In genomic region chr10:73947799-73948198, GRCm38 (mm10) we compare ENCODE assay signal across 18 mouse cellular contexts.
"Had no signal": no experiment of that assay in that cellular context is flagged by ENCODE, and none has a peak within 500 bp of the region (broad histone marks: within the 10 kb centered on the region; RNA-seq: fewer than 3 reads in every experiment).

No protein-coding gene starts in this region.

- H3K4me1 ChIP-seq: midbrain, embryonic 10.5 days; neural tube, embryonic 13.5 days; neural tube, embryonic 15.5 days had no signal

- H3K27ac ChIP-seq: liver, embryonic 14.5 days; midbrain, embryonic 10.5 days; neural tube, embryonic 13.5 days; neural tube, embryonic 15.5 days had no signal

- H3K4me2 ChIP-seq: liver, embryonic 11.5 days; neural tube, embryonic 13.5 days; neural tube, embryonic 15.5 days had no signal

- H3K4me3 ChIP-seq: midbrain, embryonic 10.5 days; myocyte; neural tube, embryonic 13.5 days; neural tube, embryonic 15.5 days had no signal

- H3K9me3 ChIP-seq: midbrain, embryonic 10.5 days; neural tube, embryonic 13.5 days; neural tube, embryonic 15.5 days had no signal

- ATAC-seq: lung, postnatal 0 days; midbrain, embryonic 16.5 days had no signal

- H3K27me3 ChIP-seq: neural tube, embryonic 13.5 days; neural tube, embryonic 15.5 days had no signal

- H3K36me3 ChIP-seq: midbrain, embryonic 10.5 days; neural tube, embryonic 13.5 days; neural tube, embryonic 15.5 days had no signal

- H3K9ac ChIP-seq: liver, embryonic 14.5 days; neural tube, embryonic 13.5 days; neural tube, embryonic 15.5 days had no signal

- DNase-seq: lung, adult 18-20 months; lung, postnatal 14 days; midbrain, embryonic 14.5 days; right cerebral cortex, adult 18-20 months; right cerebral cortex, postnatal 25 days; right cerebral cortex, postnatal 4 days; spleen, adult 18-20 months; thymus, adult 18-20 months; thymus, postnatal 14 days; thymus, postnatal 36 days had no signal
